Mouse (Mus musculus) brown adipose tissue, adult 24 weeks (tissue): ENCODE results near the gene Hist1h2ad. TPM values are rescaled to one million over a fixed set of nuclear protein-coding genes. Genes with fewer than 3 reads are reported as not detected.
A peak's percentile ranks its signal among the peaks of the same experiment; 100 is the strongest.
"Not testable (repeated sequence)": the region's sequence is repeated elsewhere in the genome, so short reads cannot be mapped to it uniquely, and the experiment has no call there.

Experiments
- H3K27ac ChIP-seq: fragments of 200-500 bp; replicated peaks from 2 replicates; pipeline ENCODE4 v1.5.1; 2012; ENCODE audit warnings: low read depth, mild to moderate bottlenecking, low read length
- H3K4me1 ChIP-seq: fragments of 200-500 bp; 2 replicates; pipeline ENCODE4 v1.6.1; 2012; ENCODE audit warnings: low read length, mixed read lengths; ENCODE audit not compliant: control insufficient read depth, insufficient read depth, insufficient read length
- H3K4me3 ChIP-seq: fragments of 200-500 bp; 2 replicates; pipeline ENCODE4 v1.5.1; 2012; ENCODE audit warnings: low read depth, mild to moderate bottlenecking, low read length, moderate library complexity; ENCODE audit not compliant: insufficient read depth
- polyA plus RNA-seq: library from polyadenylated mRNA; stranded (reverse); fragments of >200 nt; gene quantifications from 2 replicates; pipeline ENCODE4 v1.2.4, GENCODE M21; 2012; ENCODE audit not compliant: missing spikeins, insufficient read depth, insufficient read length

The Hist1h2ad gene
- not detected in 2 replicates for polyA plus RNA-seq

GRCm38 (mm10) chr13:23573898-23574524, at the start of gene Hist1h2ad, which contains the start of gene Hist1h2bf:
Hist1h2ad (plus strand) TSS chr13:23574381.
Hist1h2bf (minus strand) TSS chr13:23574196.
- peak within 1 kb of the TSS; percentile 42; the same call in 1 of the 2 replicates for H3K27ac ChIP-seq
- H3K4me1 ChIP-seq = not testable (repeated sequence)
- H3K4me3 ChIP-seq = peak within 1 kb of the TSS; percentile 49

- Histone ChIP-seq H3K27ac (no peak overlapping the region), H3K4me1 (no peaks in the 10 kb centered on the region), H3K4me3 (no peak overlapping the region)
These were observed 49.5 kb upstream of the Hist1h2ad start for GRCm38 (mm10) chr13:23524654-23525053.

- Histone ChIP-seq H3K27ac (no peak overlapping the region), H3K4me1 (no peaks in the 10 kb centered on the region), H3K4me3 (no peak overlapping the region)
These were observed 48.3 kb upstream of the Hist1h2ad start for GRCm38 (mm10) chr13:23525901-23526300.

- H3K4me3 ChIP-seq = peak overlapping the region; percentile 63
- H3K4me1 ChIP-seq = no peaks in the 10 kb centered on the region
- H3K27ac ChIP-seq = no peak overlapping the region
These were observed 47.9 kb upstream of the Hist1h2ad start for GRCm38 (mm10) chr13:23526312-23526711.

GRCm38 (mm10) chr13:23529005-23529404, 45.2 kb upstream of the Hist1h2ad start:
- peaks cover 6% of the 10 kb centered on the region for H3K4me1 ChIP-seq
- H3K27ac ChIP-seq = no peak overlapping the region
- no peak overlapping the region for H3K4me3 ChIP-seq

- H3K4me1 ChIP-seq = peaks cover 8% of the 10 kb centered on the region
- H3K27ac ChIP-seq = no peak overlapping the region
- peak overlapping the region; percentile 59; the same call in 1 of the 2 replicates for H3K4me3 ChIP-seq
These were observed 44.6 kb upstream of the Hist1h2ad start for GRCm38 (mm10) chr13:23529480-23530165.

GRCm38 (mm10) chr13:23530181-23530900, 43.8 kb upstream of the Hist1h2ad start:
- Histone ChIP-seq H3K4me1 (peaks cover 8% of the 10 kb centered on the region), H3K27ac (peak overlapping the region; percentile 88), H3K4me3 (peak overlapping the region; percentile 59)

GRCm38 (mm10) chr13:23530901-23531875, 43.0 kb upstream of the Hist1h2ad start, which contains the start of gene Hist1h4h:
Hist1h4h (plus strand) TSS chr13:23531050.
- Histone ChIP-seq H3K27ac (peak within 1 kb of the TSS; percentile 88), H3K4me3 (peak within 1 kb of the TSS; percentile 59), H3K4me1 (peaks cover 8% of the 10 kb centered on the region)

GRCm38 (mm10) chr13:23532262-23533075, 41.7 kb upstream of the Hist1h2ad start:
- Histone ChIP-seq H3K27ac (no peak overlapping the region), H3K4me1 (peaks cover 8% of the 10 kb centered on the region), H3K4me3 (peak overlapping the region; percentile 24)

GRCm38 (mm10) chr13:23533560-23534367, 40.4 kb upstream of the Hist1h2ad start, which contains the start of gene Hist1h2af:
Hist1h2af (plus strand) TSS chr13:23533906.
- Histone ChIP-seq H3K27ac (0 out of 2 replicates have a peak within 1 kb of the TSS, but pooled peaks have one; percentile 2), H3K4me3 (peak within 1 kb of the TSS; percentile 39)
- not testable (repeated sequence) for H3K4me1 ChIP-seq

GRCm38 (mm10) chr13:23534368-23535131, 39.6 kb upstream of the Hist1h2ad start:
- Histone ChIP-seq H3K27ac (0 out of 2 replicates have a peak overlapping the region, but pooled peaks have one; percentile 2), H3K4me1 (peaks cover 8% of the 10 kb centered on the region), H3K4me3 (peak overlapping the region; percentile 34)
